Mouse (Mus musculus): Measurements from ENCODE around the gene Tmem131. TPM values are rescaled to one million over a fixed set of nuclear protein-coding genes. Genes with fewer than 3 reads are reported as not detected.
"Not testable (repeated sequence)": the region's sequence is repeated elsewhere in the genome, so short reads cannot be mapped to it uniquely, and the experiment has no call there.

Tmem131 gene
- polyA plus RNA-seq, 1 experiment from 2014 or later: 12.2 TPM

GRCm38 (mm10) chr1:36915200-36915580 lies 28.3 kb downstream of the Tmem131 start:
- 96% methylated on average over 5 of the region's 5 CpGs for WGBS
- ATAC-seq: no peak
- Histone ChIP-seq H3K27me3 (replicated peaks; ENCODE audit: control insufficient read depth, insufficient read depth, low read length) (no peaks in the 10 kb centered on the region), H3K27ac (ENCODE audit: low read depth, low read length) (no peak overlapping the region), H3K9ac (ENCODE audit: low read length) (no peak overlapping the region), H3K36me3 (ENCODE audit: control insufficient read depth, insufficient read depth, low read length) (no peaks in the 10 kb centered on the region), H3K4me3 (ENCODE audit: low read depth, low read length) (no peak overlapping the region), H3K4me1 (ENCODE audit: control insufficient read depth, insufficient read depth, low read length) (peaks cover 2% of the 10 kb centered on the region; the same call in 1 of the 2 replicates), H3K9me3 (replicated peaks; ENCODE audit: control insufficient read depth, low read length) (no peaks in the 10 kb centered on the region), H3K4me2 (ENCODE audit: low read length) (no peak overlapping the region)
- DNase-seq (ENCODE audit: low spot score): no peak

- 39% methylated on average over 7 of the region's 7 CpGs for WGBS
- DNase-seq (ENCODE audit: low spot score) (no peak), ATAC-seq (no peak)
- no peaks in the 10 kb centered on the region for H3K4me1 ChIP-seq (ENCODE audit: control insufficient read depth, insufficient read depth, low read length)
- H3K4me2 ChIP-seq (ENCODE audit: low read length): no peak overlapping the region
- H3K4me3 ChIP-seq (ENCODE audit: low read depth, low read length): no peak overlapping the region
- H3K9ac ChIP-seq (ENCODE audit: low read length): no peak overlapping the region
- no peaks in the 10 kb centered on the region for H3K27me3 ChIP-seq (replicated peaks; ENCODE audit: control insufficient read depth, insufficient read depth, low read length)
- no peaks in the 10 kb centered on the region for H3K36me3 ChIP-seq (ENCODE audit: control insufficient read depth, insufficient read depth, low read length)
- no peaks in the 10 kb centered on the region for H3K9me3 ChIP-seq (replicated peaks; ENCODE audit: control insufficient read depth, low read length)
- H3K27ac ChIP-seq (ENCODE audit: low read depth, low read length): no peak overlapping the region
Observed at GRCm38 (mm10) chr1:36914455-36915199, 28.8 kb downstream of the Tmem131 start.

GRCm38 (mm10) chr1:36913806-36914205 lies 29.7 kb downstream of the Tmem131 start:
- Histone ChIP-seq H3K27ac (ENCODE audit: low read depth, low read length) (peak overlapping the region; percentile 9; the same call in 1 of the 2 replicates), H3K4me1 (ENCODE audit: control insufficient read depth, insufficient read depth, low read length) (no peaks in the 10 kb centered on the region), H3K36me3 (ENCODE audit: control insufficient read depth, insufficient read depth, low read length) (no peaks in the 10 kb centered on the region), H3K27me3 (replicated peaks; ENCODE audit: control insufficient read depth, insufficient read depth, low read length) (no peaks in the 10 kb centered on the region), H3K4me2 (ENCODE audit: low read length) (no peak overlapping the region), H3K9me3 (replicated peaks; ENCODE audit: control insufficient read depth, low read length) (no peaks in the 10 kb centered on the region), H3K4me3 (ENCODE audit: low read depth, low read length) (no peak overlapping the region), H3K9ac (ENCODE audit: low read length) (no peak overlapping the region)
- ATAC-seq (no peak), DNase-seq (ENCODE audit: low spot score) (no peak)
- 90% methylated on average over 7 of the region's 7 CpGs for WGBS

GRCm38 (mm10) chr1:36912239-36912638 lies 31.2 kb downstream of the Tmem131 start:
- Histone ChIP-seq H3K4me2 (ENCODE audit: low read length) (no peak overlapping the region), H3K9me3 (replicated peaks; ENCODE audit: control insufficient read depth, low read length) (no peaks in the 10 kb centered on the region)
- no peak for DNase-seq (ENCODE audit: low spot score)

GRCm38 (mm10) chr1:36911603-36912002 lies 31.9 kb downstream of the Tmem131 start:
- DNase-seq (ENCODE audit: low spot score) (no peak), ATAC-seq (no peak)
- H3K27ac ChIP-seq (ENCODE audit: low read depth, low read length): no peak overlapping the region
- WGBS: 76% methylated on average over 3 of the region's 3 CpGs
- H3K27me3 ChIP-seq (replicated peaks; ENCODE audit: control insufficient read depth, insufficient read depth, low read length): no peaks in the 10 kb centered on the region
- H3K4me1 ChIP-seq (ENCODE audit: control insufficient read depth, insufficient read depth, low read length): no peaks in the 10 kb centered on the region
- no peak overlapping the region for H3K4me2 ChIP-seq (ENCODE audit: low read length)
- no peaks in the 10 kb centered on the region for H3K36me3 ChIP-seq (ENCODE audit: control insufficient read depth, insufficient read depth, low read length)
- H3K9me3 ChIP-seq (replicated peaks; ENCODE audit: control insufficient read depth, low read length): no peaks in the 10 kb centered on the region
- no peak overlapping the region for H3K9ac ChIP-seq (ENCODE audit: low read length)
- H3K4me3 ChIP-seq (ENCODE audit: low read depth, low read length): no peak overlapping the region

More at GRCm38 (mm10) chr1:36912239-36912638, 31.2 kb downstream of the Tmem131 start:
- no peak overlapping the region for H3K4me3 ChIP-seq (ENCODE audit: low read depth, low read length)
- H3K27me3 ChIP-seq (replicated peaks; ENCODE audit: control insufficient read depth, insufficient read depth, low read length): no peaks in the 10 kb centered on the region
- H3K36me3 ChIP-seq (ENCODE audit: control insufficient read depth, insufficient read depth, low read length): no peaks in the 10 kb centered on the region
- H3K9ac ChIP-seq (ENCODE audit: low read length): no peak overlapping the region
- no peaks in the 10 kb centered on the region for H3K4me1 ChIP-seq (ENCODE audit: control insufficient read depth, insufficient read depth, low read length)
- WGBS: 96% methylated on average over 1 of the region's 1 CpGs
- ATAC-seq: no peak
- H3K27ac ChIP-seq (ENCODE audit: low read depth, low read length): no peak overlapping the region

GRCm38 (mm10) chr1:36910397-36910796 lies 33.1 kb downstream of the Tmem131 start:
- no peak for ATAC-seq

GRCm38 (mm10) chr1:36909965-36910364 lies 33.5 kb downstream of the Tmem131 start:
- WGBS: 93% methylated on average over 7 of the region's 7 CpGs

More at GRCm38 (mm10) chr1:36910397-36910796, 33.1 kb downstream of the Tmem131 start:
- DNase-seq (ENCODE audit: low spot score): no peak
- WGBS: 91% methylated on average over 5 of the region's 5 CpGs
- no peaks in the 10 kb centered on the region for H3K36me3 ChIP-seq (ENCODE audit: control insufficient read depth, insufficient read depth, low read length)
- H3K27ac ChIP-seq (ENCODE audit: low read depth, low read length): no peak overlapping the region
- H3K9me3 ChIP-seq (replicated peaks; ENCODE audit: control insufficient read depth, low read length): no peaks in the 10 kb centered on the region
- H3K9ac ChIP-seq (ENCODE audit: low read length): no peak overlapping the region
- no peak overlapping the region for H3K4me2 ChIP-seq (ENCODE audit: low read length)
- H3K4me3 ChIP-seq (ENCODE audit: low read depth, low read length): no peak overlapping the region
- H3K27me3 ChIP-seq (replicated peaks; ENCODE audit: control insufficient read depth, insufficient read depth, low read length): no peaks in the 10 kb centered on the region
- no peaks in the 10 kb centered on the region for H3K4me1 ChIP-seq (ENCODE audit: control insufficient read depth, insufficient read depth, low read length)

GRCm38 (mm10) chr1:36905216-36905615 lies 38.2 kb downstream of the Tmem131 start:
- H3K4me1 ChIP-seq (ENCODE audit: control insufficient read depth, insufficient read depth, low read length): no peaks in the 10 kb centered on the region; the same call in 1 of the 2 replicates
- 93% methylated on average over 3 of the region's 3 CpGs for WGBS
- ATAC-seq: no peak
- no peak for DNase-seq (ENCODE audit: low spot score)
- no peak overlapping the region for H3K4me3 ChIP-seq (ENCODE audit: low read depth, low read length)
- no peak overlapping the region for H3K4me2 ChIP-seq (ENCODE audit: low read length)
- no peaks in the 10 kb centered on the region for H3K9me3 ChIP-seq (replicated peaks; ENCODE audit: control insufficient read depth, low read length)
- H3K36me3 ChIP-seq (ENCODE audit: control insufficient read depth, insufficient read depth, low read length): no peaks in the 10 kb centered on the region
- H3K9ac ChIP-seq (ENCODE audit: low read length): no peak overlapping the region
- H3K27ac ChIP-seq (ENCODE audit: low read depth, low read length): no peak overlapping the region
- H3K27me3 ChIP-seq (replicated peaks; ENCODE audit: control insufficient read depth, insufficient read depth, low read length): no peaks in the 10 kb centered on the region

More at GRCm38 (mm10) chr1:36909965-36910364, 33.5 kb downstream of the Tmem131 start:
- H3K27me3 ChIP-seq (replicated peaks; ENCODE audit: control insufficient read depth, insufficient read depth, low read length); H3K4me3 ChIP-seq (ENCODE audit: low read depth, low read length); DNase-seq (ENCODE audit: low spot score); H3K4me2 ChIP-seq (ENCODE audit: low read length); H3K36me3 ChIP-seq (ENCODE audit: control insufficient read depth, insufficient read depth, low read length); H3K4me1 ChIP-seq (ENCODE audit: control insufficient read depth, insufficient read depth, low read length); H3K9me3 ChIP-seq (replicated peaks; ENCODE audit: control insufficient read depth, low read length); ATAC-seq; H3K9ac ChIP-seq (ENCODE audit: low read length); H3K27ac ChIP-seq (ENCODE audit: low read depth, low read length): not testable (repeated sequence)

GRCm38 (mm10) chr1:36904489-36904888 lies 39.0 kb downstream of the Tmem131 start:
- peak; percentile 50; the same call in 1 of the 2 replicates for ATAC-seq
- Histone ChIP-seq H3K9ac (ENCODE audit: low read length) (no peak overlapping the region), H3K4me1 (ENCODE audit: control insufficient read depth, insufficient read depth, low read length) (no peaks in the 10 kb centered on the region; the same call in 1 of the 2 replicates), H3K4me2 (ENCODE audit: low read length) (no peak overlapping the region), H3K27me3 (replicated peaks; ENCODE audit: control insufficient read depth, insufficient read depth, low read length) (no peaks in the 10 kb centered on the region), H3K4me3 (ENCODE audit: low read depth, low read length) (no peak overlapping the region), H3K36me3 (ENCODE audit: control insufficient read depth, insufficient read depth, low read length) (no peaks in the 10 kb centered on the region), H3K9me3 (replicated peaks; ENCODE audit: control insufficient read depth, low read length) (no peaks in the 10 kb centered on the region), H3K27ac (ENCODE audit: low read depth, low read length) (peak overlapping the region; percentile 34; the same call in 1 of the 2 replicates)
- 64% methylated on average over 6 of the region's 6 CpGs for WGBS
- peak; percentile 29 for DNase-seq (ENCODE audit: low spot score)
